Mouse (Mus musculus) thymus, adult 2 months (tissue): ENCODE data around the gene Kpna7. TPM values are rescaled to one million over a fixed set of nuclear protein-coding genes. Genes with fewer than 3 reads are reported as not detected.
A peak's percentile ranks its signal among the peaks of the same experiment; 100 is the strongest.
"Not testable (repeated sequence)": the region's sequence is repeated elsewhere in the genome, so short reads cannot be mapped to it uniquely, and the experiment has no call there.

Experiments
- DNase-seq: peaks from one replicate; pipeline ENCODE4 v3.0.0; 2021
- H3K27ac ChIP-seq: fragments of 200-500 bp; 2 replicates; pipeline ENCODE4 v1.5.1; 2012; ENCODE audit warnings: low read length, control low read depth; ENCODE audit not compliant: control insufficient read depth, insufficient read depth
- H3K27me3 ChIP-seq: fragments of 200-500 bp; 2 replicates; pipeline ENCODE4 v1.6.1; 2012; ENCODE audit warnings: mild to moderate bottlenecking, low read length, moderate library complexity, mixed read lengths; ENCODE audit not compliant: control insufficient read depth, insufficient read depth
- H3K36me3 ChIP-seq: fragments of 200-500 bp; 2 replicates; pipeline ENCODE4 v1.6.1; 2012; ENCODE audit warnings: mild to moderate bottlenecking, low read length, moderate library complexity; ENCODE audit not compliant: control insufficient read depth, insufficient read depth
- H3K4me1 ChIP-seq: fragments of 200-500 bp; replicated peaks from 2 replicates; pipeline ENCODE4 v1.6.1; 2012; ENCODE audit warnings: low read length; ENCODE audit not compliant: control insufficient read depth, insufficient read depth
- H3K4me3 ChIP-seq: fragments of 200-500 bp; 2 replicates; pipeline ENCODE4 v1.5.1; 2012; ENCODE audit warnings: mild to moderate bottlenecking, low read length, control low read depth, moderate library complexity; ENCODE audit not compliant: control insufficient read depth, insufficient read depth
- CTCF ChIP-seq: fragments of 200-500 bp; IDR thresholded peaks from 2 replicates; pipeline ENCODE4 v1.5.1; 2012; ENCODE audit warnings: mild to moderate bottlenecking, control low read depth, low read length, moderate library complexity, borderline replicate concordance; ENCODE audit not compliant: control insufficient read depth, poor library complexity, insufficient read depth; ENCODE audit errors: extremely low read depth
- POLR2A ChIP-seq: fragments of 200-500 bp; IDR thresholded peaks from 2 replicates; pipeline ENCODE4 v1.6.1; 2012; ENCODE audit warnings: mild to moderate bottlenecking, low read length, control low read depth, moderate library complexity; ENCODE audit not compliant: control insufficient read depth, poor library complexity, insufficient read depth; ENCODE audit errors: extremely low read depth
- WGBS: fragments of 180-500 bp; shearing (Covaris S2); methylation state at CpG from one replicate; pipeline ENCODE4 v1.1.7; 2018; 5-methylcytosine and 5-hydroxymethylcytosine counted together
- polyA plus RNA-seq: library from polyadenylated mRNA; depleted of rRNA; stranded (reverse); fragments of >200 nt; gene quantifications from 2 replicates; pipeline ENCODE4 v1.2.3, GENCODE M21; 2012

The Kpna7 gene
- polyA plus RNA-seq, 1 experiment: 0.27 TPM

DNA sequence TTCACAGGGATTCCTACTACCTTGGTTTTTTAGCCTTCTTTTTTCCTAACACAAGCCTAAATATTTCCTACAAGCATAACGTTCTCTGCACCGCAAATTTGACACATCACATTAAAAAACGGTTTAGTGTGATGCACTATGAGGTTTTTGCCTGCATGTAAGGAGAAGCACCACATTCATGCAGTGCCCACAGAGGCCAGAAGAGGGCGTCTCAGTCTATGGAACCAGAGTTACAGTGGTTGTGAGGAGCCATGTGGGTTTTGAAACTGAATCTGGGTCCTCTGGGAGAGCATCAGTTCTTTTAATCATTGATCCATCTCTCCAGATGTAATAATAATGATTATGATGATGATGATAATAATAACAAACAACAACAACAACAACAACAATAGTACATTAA is 42.2 kb downstream of the Kpna7 start:
- H3K4me1 ChIP-seq: no peaks in the 10 kb centered on the region
- 51% methylated on average over 4 of the region's 4 CpGs for WGBS
- no peaks in the 10 kb centered on the region for H3K36me3 ChIP-seq
- no peak overlapping the region for H3K27ac ChIP-seq
- H3K4me3 ChIP-seq: no peak overlapping the region
- H3K27me3 ChIP-seq: no peaks in the 10 kb centered on the region
- peak; percentile 16 for DNase-seq
- TF ChIP-seq POLR2A: no peak
- no peak for TF ChIP-seq CTCF

- not testable (repeated sequence) for H3K4me1 ChIP-seq, H3K27me3 ChIP-seq, DNase-seq, H3K4me3 ChIP-seq, H3K36me3 ChIP-seq, H3K27ac ChIP-seq
- 69% methylated on average over 5 of the region's 5 CpGs for WGBS
Measured at GRCm38 (mm10) chr5:145032391-145032790, 51.4 kb downstream of the Kpna7 start, which contains the start of gene Gm4871. Gene Gm4871, minus strand, starts transcription at chr5:145032754.

DNA sequence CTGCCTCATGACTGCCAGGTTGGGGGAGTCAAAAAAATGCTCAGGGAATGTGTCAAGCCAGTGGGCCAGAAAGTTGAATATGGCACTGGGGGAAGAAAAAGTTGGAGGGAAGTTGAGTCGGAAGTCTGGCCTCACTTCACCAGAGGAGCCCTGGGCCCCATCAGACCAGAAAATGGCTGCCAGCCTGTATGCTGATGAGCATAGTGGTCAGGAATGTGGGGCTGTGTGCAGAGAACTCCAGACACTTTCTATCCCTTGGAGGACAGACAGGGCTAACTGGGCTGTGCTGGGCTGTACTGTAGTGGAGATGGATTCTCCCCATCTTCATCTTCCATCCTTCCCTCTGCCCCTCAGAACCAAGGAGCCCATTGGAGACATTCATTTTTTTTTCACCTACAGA is 53.4 kb downstream of the Kpna7 start:
- not testable (repeated sequence) for H3K27ac ChIP-seq, H3K36me3 ChIP-seq, H3K4me1 ChIP-seq, DNase-seq, H3K27me3 ChIP-seq, H3K4me3 ChIP-seq
- 100% methylated on average over 1 of the region's 1 CpGs for whole genome bisulfite sequencing

GRCm38 (mm10) chr5:145020712-145021111 is 63.1 kb downstream of the Kpna7 start:
- DNase-seq, H3K27ac ChIP-seq, H3K4me3 ChIP-seq, H3K4me1 ChIP-seq, H3K36me3 ChIP-seq, H3K27me3 ChIP-seq: not testable (repeated sequence)
- 92% methylated on average over 1 of the region's 1 CpGs for WGBS

DNA sequence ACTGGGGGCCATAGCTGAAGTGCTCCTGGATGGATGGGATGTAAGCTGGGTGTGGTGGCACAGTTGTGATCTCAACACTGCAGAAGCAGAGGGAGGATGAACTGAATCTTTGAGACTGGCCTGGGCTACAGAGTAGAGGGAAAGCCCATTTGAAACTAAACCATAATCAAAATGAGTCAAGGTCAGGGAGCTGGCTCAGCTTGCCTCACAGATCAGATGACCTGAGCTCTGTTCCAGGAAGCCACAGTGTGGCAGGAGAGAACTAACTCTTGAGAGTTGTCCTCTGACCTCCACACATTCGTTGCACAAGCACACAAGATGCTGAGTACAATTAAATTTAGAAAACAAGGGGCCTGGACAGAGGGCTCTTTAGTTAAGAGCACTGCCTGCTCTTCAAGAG is 63.6 kb downstream of the Kpna7 start:
- H3K27me3 ChIP-seq, DNase-seq, H3K4me3 ChIP-seq, H3K36me3 ChIP-seq, H3K4me1 ChIP-seq, H3K27ac ChIP-seq: not testable (repeated sequence)
- 20% methylated on average over 1 of the region's 1 CpGs for WGBS

GRCm38 (mm10) chr5:145016761-145017160 is 67.1 kb downstream of the Kpna7 start:
- H3K4me3 ChIP-seq, H3K27me3 ChIP-seq, DNase-seq, H3K27ac ChIP-seq, H3K36me3 ChIP-seq, H3K4me1 ChIP-seq: not testable (repeated sequence)
- WGBS: 15% methylated on average over 2 of the region's 2 CpGs

- DNase-seq: no peak
- Histone ChIP-seq H3K27me3 (no peaks in the 10 kb centered on the region), H3K27ac (no peak overlapping the region), H3K4me1 (no peaks in the 10 kb centered on the region), H3K36me3 (no peaks in the 10 kb centered on the region), H3K4me3 (no peak overlapping the region)
- WGBS: 100% methylated on average over 1 of the region's 1 CpGs
- TF ChIP-seq CTCF (no peak), POLR2A (no peak)
Measured at GRCm38 (mm10) chr5:145014278-145014677, 69.6 kb downstream of the Kpna7 start.

DNA sequence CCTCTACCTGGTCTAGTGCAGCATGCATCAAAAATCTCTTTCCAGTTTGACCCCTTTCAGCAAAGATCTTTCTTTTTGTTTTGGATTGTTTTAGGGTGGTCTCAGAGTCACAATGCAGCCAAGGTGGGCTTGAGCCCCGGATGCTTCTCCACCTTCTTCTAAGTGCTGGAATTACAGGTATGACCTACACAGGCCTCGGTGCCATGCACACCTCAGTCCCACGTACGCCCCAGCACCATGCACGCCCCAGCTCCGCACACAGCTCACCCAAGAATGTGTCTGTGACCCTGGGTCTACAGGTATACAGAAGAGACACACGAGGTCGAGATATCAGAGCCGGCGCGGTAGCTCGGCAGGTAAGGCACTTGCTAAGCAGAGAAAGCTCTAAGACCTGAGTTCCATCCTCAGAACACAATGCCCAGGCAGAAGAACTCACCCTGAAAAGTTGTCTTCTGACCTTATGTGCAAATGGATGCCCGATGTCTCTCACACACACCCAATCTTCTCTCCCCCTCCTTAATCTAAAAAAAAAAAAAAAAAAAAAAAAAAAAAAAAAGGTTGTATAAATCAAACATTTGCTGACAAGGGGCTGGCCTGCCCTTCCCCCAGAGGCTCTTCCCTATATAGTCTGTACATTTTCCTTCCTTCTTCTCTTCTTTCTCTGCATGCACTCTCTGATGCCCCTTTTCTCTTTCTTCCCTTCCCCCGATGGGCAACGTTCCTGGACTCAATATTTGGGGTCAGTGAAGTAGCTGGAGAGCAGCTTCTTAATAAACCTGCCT is 74.8 kb downstream of the Kpna7 start:
- TF ChIP-seq POLR2A (no peak), CTCF (no peak)
- Histone ChIP-seq H3K27ac (no peak overlapping the region), H3K4me3 (no peak overlapping the region), H3K36me3 (no peaks in the 10 kb centered on the region), H3K27me3 (no peaks in the 10 kb centered on the region), H3K4me1 (no peaks in the 10 kb centered on the region)
- WGBS: 92% methylated on average over 15 of the region's 15 CpGs
- DNase-seq: no peak
